Mouse (Mus musculus) naive thymus-derived CD4-positive, alpha-beta T cell, adult 2 months (primary cell): Measurements from ENCODE around the gene Nedd4.
"Not testable (repeated sequence)": the region's sequence is repeated elsewhere in the genome, so short reads cannot be mapped to it uniquely, and the experiment has no call there.

Experiments
- DNase-seq: peaks from one replicate; pipeline ENCODE4 v3.0.0-alpha.2; 2011; ENCODE audit warnings: low read depth

Nedd4 gene

GRCm38 (mm10) chr9:72652961-72653360, 9.2 kb upstream of the Nedd4 start:
- no peak for DNase-seq

- no peak for DNase-seq
Observed at GRCm38 (mm10) chr9:72653533-72653932, 8.6 kb upstream of the Nedd4 start.

- DNase-seq, result peak; percentile 64
Observed at GRCm38 (mm10) chr9:72654593-72655242, 7.4 kb upstream of the Nedd4 start.

- DNase-seq, result no peak
Observed at GRCm38 (mm10) chr9:72655602-72656001, 6.5 kb upstream of the Nedd4 start.

GRCm38 (mm10) chr9:72656491-72656890, 5.7 kb upstream of the Nedd4 start:
- no peak for DNase-seq

GRCm38 (mm10) chr9:72656940-72657339, 5.2 kb upstream of the Nedd4 start:
- peak; percentile 35 for DNase-seq

GRCm38 (mm10) chr9:72657694-72658093, 4.5 kb upstream of the Nedd4 start:
- no peak for DNase-seq

GRCm38 (mm10) chr9:72660139-72660538, 2.0 kb upstream of the Nedd4 start:
- peak; percentile 88 for DNase-seq

- no peak for DNase-seq
Observed at GRCm38 (mm10) chr9:72660911-72661310, 1.2 kb upstream of the Nedd4 start.

- DNase-seq, result no peak
Observed at GRCm38 (mm10) chr9:72661561-72661894, 618 bp upstream of the Nedd4 start.

- DNase-seq, result peak; percentile 46
Observed at GRCm38 (mm10) chr9:72662691-72663533, 766 bp downstream of the Nedd4 start.

GRCm38 (mm10) chr9:72663534-72663918, 1.4 kb downstream of the Nedd4 start:
- DNase-seq, result no peak

GRCm38 (mm10) chr9:72664409-72665351, 2.5 kb downstream of the Nedd4 start:
- no peak for DNase-seq

GRCm38 (mm10) chr9:72665517-72665916, 3.4 kb downstream of the Nedd4 start:
- no peak for DNase-seq

GRCm38 (mm10) chr9:72666352-72667021, 4.3 kb downstream of the Nedd4 start:
- DNase-seq, result not testable (repeated sequence)

- no peak for DNase-seq
Observed at GRCm38 (mm10) chr9:72667126-72667525, 5.0 kb downstream of the Nedd4 start.

- no peak for DNase-seq
Observed at GRCm38 (mm10) chr9:72669383-72669782, 7.2 kb downstream of the Nedd4 start.

GRCm38 (mm10) chr9:72672361-72672760, 10.2 kb downstream of the Nedd4 start:
- DNase-seq, result peak; percentile 81

GRCm38 (mm10) chr9:72674957-72675744, 13.0 kb downstream of the Nedd4 start:
- no peak for DNase-seq

- DNase-seq, result no peak
Observed at GRCm38 (mm10) chr9:72675745-72676200, 13.6 kb downstream of the Nedd4 start.

- DNase-seq, result no peak
Observed at GRCm38 (mm10) chr9:72677659-72678058, 15.5 kb downstream of the Nedd4 start.
